Mouse (Mus musculus): ENCODE data around the gene Rnase1. TPM values are rescaled to one million over a fixed set of nuclear protein-coding genes. Genes with fewer than 3 reads are reported as not detected.
"Not testable (repeated sequence)": the region's sequence is repeated elsewhere in the genome, so short reads cannot be mapped to it uniquely, and the experiment has no call there.

The Rnase1 gene
- polyA plus RNA-seq, 1 experiment from 2014 or later, result not detected

GRCm38 (mm10) chr14:51101284-51101683, 45.3 kb downstream of the Rnase1 start:
- WGBS, result 80% methylated on average over 9 of the region's 9 CpGs
- Histone ChIP-seq H3K4me3 (no peak overlapping the region), H3K9me3 (no peaks in the 10 kb centered on the region), H3K4me2 (no peak overlapping the region), H3K27ac (no peak overlapping the region), H3K27me3 (replicated peaks) (no peaks in the 10 kb centered on the region), H3K9ac (no peak overlapping the region), H3K36me3 (replicated peaks) (no peaks in the 10 kb centered on the region), H3K4me1 (no peaks in the 10 kb centered on the region)
- no peak for ATAC-seq (replicated peaks)

DNA sequence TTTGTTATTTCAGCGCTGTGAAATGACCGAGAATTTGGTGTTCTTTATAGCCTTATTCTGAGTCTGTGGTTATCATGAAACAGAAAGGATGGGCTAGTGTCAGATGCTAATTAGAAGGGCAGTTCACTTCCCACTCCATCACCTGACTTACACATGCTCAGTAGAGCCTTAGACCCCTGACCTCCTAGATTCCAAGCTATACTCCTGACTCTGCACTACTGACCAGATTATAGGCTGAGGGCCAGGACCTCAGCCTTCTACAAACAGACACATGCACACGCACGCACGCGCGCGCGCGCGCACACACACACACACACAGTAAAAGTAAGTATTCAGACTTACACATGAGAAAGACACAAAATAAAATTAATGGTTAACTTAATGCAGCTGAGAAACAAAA, 47.7 kb downstream of the Rnase1 start:
- no peak for ATAC-seq (replicated peaks)
- H3K4me2 ChIP-seq, result no peak overlapping the region
- no peaks in the 10 kb centered on the region for H3K27me3 ChIP-seq (replicated peaks)
- H3K36me3 ChIP-seq (replicated peaks), result no peaks in the 10 kb centered on the region
- no peaks in the 10 kb centered on the region for H3K9me3 ChIP-seq
- no peaks in the 10 kb centered on the region for H3K4me1 ChIP-seq
- WGBS, result 94% methylated on average over 11 of the region's 11 CpGs
- H3K4me3 ChIP-seq, result no peak overlapping the region
- no peak overlapping the region for H3K27ac ChIP-seq
- no peak overlapping the region for H3K9ac ChIP-seq

DNA sequence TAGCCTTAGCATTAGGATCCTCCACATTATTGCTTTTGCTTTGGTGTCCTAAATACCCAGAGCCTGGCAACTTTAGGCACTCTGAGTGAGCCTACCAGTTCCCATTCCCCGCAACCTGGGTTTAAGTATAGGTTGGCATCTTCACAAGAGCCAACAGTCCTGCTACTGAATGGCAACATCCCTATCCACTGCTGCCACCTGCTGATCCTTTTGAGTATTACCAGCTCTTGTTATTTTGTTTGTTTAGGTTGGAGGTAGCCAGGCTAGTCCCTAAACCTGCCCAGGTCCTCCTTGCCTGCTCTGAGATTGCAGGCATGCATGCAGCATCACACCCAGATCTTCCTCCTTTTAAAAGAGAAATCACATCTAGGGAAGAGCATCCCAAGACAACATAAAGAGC, 48.3 kb downstream of the Rnase1 start:
- H3K4me1 ChIP-seq; H3K9ac ChIP-seq; H3K27ac ChIP-seq; H3K27me3 ChIP-seq (replicated peaks); H3K4me2 ChIP-seq; H3K36me3 ChIP-seq (replicated peaks); H3K4me3 ChIP-seq; H3K9me3 ChIP-seq: not testable (repeated sequence)
- peak; percentile 32; the same call in 1 of the 2 replicates for ATAC-seq (replicated peaks)
- WGBS, result 10% methylated on average over 1 of the region's 1 CpGs

DNA sequence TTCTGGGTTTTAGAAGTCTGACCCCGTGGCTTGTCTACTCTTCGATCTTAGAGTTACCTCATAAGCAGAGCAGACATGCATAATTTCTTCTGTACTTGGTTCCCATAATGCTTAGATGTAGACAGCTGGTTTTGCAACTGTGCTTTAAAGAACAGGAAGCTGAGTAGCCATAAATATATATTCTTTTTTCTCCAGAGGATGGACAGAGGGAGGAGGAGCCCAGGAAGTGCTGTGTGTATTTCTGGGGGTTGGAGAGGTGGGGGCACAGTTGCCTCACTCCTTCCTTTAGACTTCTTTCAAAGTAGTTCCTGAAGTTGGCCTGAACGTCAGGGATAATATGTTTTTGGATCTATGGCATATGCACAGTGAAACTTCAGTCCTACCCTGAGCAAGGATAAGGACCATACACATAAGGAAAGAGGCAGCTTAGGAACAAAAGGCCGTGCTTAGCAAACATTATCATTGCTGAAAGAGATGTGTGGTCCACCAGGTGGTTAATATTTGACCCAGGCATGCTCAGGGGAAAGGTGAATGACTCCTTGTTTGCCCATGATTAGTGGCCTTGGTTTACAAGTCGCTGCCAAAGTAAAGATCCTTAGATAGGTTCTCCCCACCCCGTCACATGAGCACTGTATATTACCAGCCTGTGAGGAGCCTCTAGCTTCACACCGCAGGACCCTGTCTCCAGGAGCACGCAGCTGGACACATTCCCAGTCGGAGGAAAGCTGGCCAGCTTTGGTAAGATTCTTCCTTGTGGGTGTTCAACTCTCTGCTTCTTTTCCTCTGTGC, 50.7 kb downstream of the Rnase1 start:
- H3K9me3 ChIP-seq, result no peaks in the 10 kb centered on the region
- no peak overlapping the region for H3K4me2 ChIP-seq
- H3K27me3 ChIP-seq (replicated peaks), result no peaks in the 10 kb centered on the region
- no peak overlapping the region for H3K4me3 ChIP-seq
- WGBS, result 77% methylated on average over 9 of the region's 9 CpGs
- H3K9ac ChIP-seq, result no peak overlapping the region
- no peak for ATAC-seq (replicated peaks)
- 0 out of 2 replicates have a peak, but pooled peaks cover 7% of the 10 kb centered on the region for H3K4me1 ChIP-seq
- H3K27ac ChIP-seq, result no peak overlapping the region
- H3K36me3 ChIP-seq (replicated peaks), result no peaks in the 10 kb centered on the region

Other genes with a start within 250 kb of the Rnase1 start
- gene Klhl33, start 249.3 kb downstream of the Rnase1 start, polyA plus RNA-seq (2015; fragmentation: Nextera tagmentation; extraction: Ambion mirVana), result 1.8 and 2.1 TPM in 2 replicates
- 104 and 116 TPM in 2 replicates for gene Osgep, start 221.9 kb downstream of the Rnase1 start, polyA plus RNA-seq (2015; fragmentation: Nextera tagmentation; extraction: Ambion mirVana)
- 190 and 191 TPM in 2 replicates for gene Apex1, start 221.8 kb downstream of the Rnase1 start, polyA plus RNA-seq (2015; fragmentation: Nextera tagmentation; extraction: Ambion mirVana)
- 101 and 111 TPM in 2 replicates for gene Pip4p1, start 215.9 kb downstream of the Rnase1 start, polyA plus RNA-seq (2015; fragmentation: Nextera tagmentation; extraction: Ambion mirVana)
- gene Pnp, start 215.7 kb downstream of the Rnase1 start, polyA plus RNA-seq (2015; fragmentation: Nextera tagmentation; extraction: Ambion mirVana), result 20.3 and 21.3 TPM in 2 replicates
- gene Gm49342, start 202.3 kb downstream of the Rnase1 start, polyA plus RNA-seq (2015; fragmentation: Nextera tagmentation; extraction: Ambion mirVana), result not detected in 2 replicates
- 0.45 and 0.57 TPM in 2 replicates for gene Pnp2, start 190.8 kb downstream of the Rnase1 start, polyA plus RNA-seq (2015; fragmentation: Nextera tagmentation; extraction: Ambion mirVana)
- gene Rnase10, start 139.0 kb downstream of the Rnase1 start, polyA plus RNA-seq (2015; fragmentation: Nextera tagmentation; extraction: Ambion mirVana), result 0.11 TPM in 1 of 2 replicates, not detected in the other
- not detected in 2 replicates for gene Rnase9, start 104.9 kb downstream of the Rnase1 start, polyA plus RNA-seq (2015; fragmentation: Nextera tagmentation; extraction: Ambion mirVana)
- not detected in 2 replicates for gene Rnase11, start 96.6 kb downstream of the Rnase1 start, polyA plus RNA-seq (2015; fragmentation: Nextera tagmentation; extraction: Ambion mirVana)
- gene Rnase12, start 89.1 kb downstream of the Rnase1 start, polyA plus RNA-seq (2015; fragmentation: Nextera tagmentation; extraction: Ambion mirVana), result not detected in 2 replicates
- 0.08 and 0.09 TPM in 2 replicates for gene Olfr750, start 72.3 kb downstream of the Rnase1 start, polyA plus RNA-seq (2015; fragmentation: Nextera tagmentation; extraction: Ambion mirVana)
- gene Rnase4, start 55.7 kb downstream of the Rnase1 start, polyA plus RNA-seq (2015; fragmentation: Nextera tagmentation; extraction: Ambion mirVana), result 13.9 and 15.6 TPM in 2 replicates
- 4.5 and 4.8 TPM in 2 replicates for gene Ang, start 55.6 kb downstream of the Rnase1 start, polyA plus RNA-seq (2015; fragmentation: Nextera tagmentation; extraction: Ambion mirVana)
- not detected in 2 replicates for gene Eddm3b, start 32.4 kb downstream of the Rnase1 start, polyA plus RNA-seq (2015; fragmentation: Nextera tagmentation; extraction: Ambion mirVana)
- gene Rnase6, start 22.9 kb downstream of the Rnase1 start, polyA plus RNA-seq (2015; fragmentation: Nextera tagmentation; extraction: Ambion mirVana), result 1.1 and 1.3 TPM in 2 replicates
- not detected in 2 replicates for gene Rnase2b, start 15.5 kb upstream of the Rnase1 start, polyA plus RNA-seq (2015; fragmentation: Nextera tagmentation; extraction: Ambion mirVana)
- not detected in 2 replicates for gene Ang2, start 52.4 kb upstream of the Rnase1 start, polyA plus RNA-seq (2015; fragmentation: Nextera tagmentation; extraction: Ambion mirVana)
- gene Ear14, start 56.6 kb upstream of the Rnase1 start, polyA plus RNA-seq (2015; fragmentation: Nextera tagmentation; extraction: Ambion mirVana), result not detected in 2 replicates
- not detected in 2 replicates for gene Rnase2a, start 109.3 kb upstream of the Rnase1 start, polyA plus RNA-seq (2015; fragmentation: Nextera tagmentation; extraction: Ambion mirVana)
- gene Gm7247, start 215.0 kb upstream of the Rnase1 start, polyA plus RNA-seq (2015; fragmentation: Nextera tagmentation; extraction: Ambion mirVana), result not detected in 2 replicates

All from midbrain, embryonic 15.5 days (tissue).